Mouse (Mus musculus) midbrain, embryonic 10.5 days (tissue): ENCODE data around the gene Slc5a10. TPM values are rescaled to one million over a fixed set of nuclear protein-coding genes. Genes with fewer than 3 reads are reported as not detected.
A peak's percentile ranks its signal among the peaks of the same experiment; 100 is the strongest.

Experiments used
- DNase-seq: peaks from one replicate; pipeline ENCODE4 v3.0.0-alpha.2; 2017; ENCODE audit warnings: low spot score
- H3K27ac ChIP-seq: fragments of 300-500 bp; sonication (generic); replicated peaks from 2 replicates; pipeline ENCODE4 v1.5.1; 2016; ENCODE audit warnings: mild to moderate bottlenecking
- H3K27me3 ChIP-seq: fragments of 300-500 bp; sonication (generic); 2 replicates; pipeline ENCODE4 v1.6.1; 2016; ENCODE audit warnings: low read depth, mild to moderate bottlenecking; ENCODE audit not compliant: poor library complexity, severe bottlenecking
- H3K36me3 ChIP-seq: fragments of 300-500 bp; sonication (generic); 2 replicates; pipeline ENCODE4 v1.6.1; 2016; ENCODE audit warnings: mild to moderate bottlenecking, moderate library complexity
- H3K4me1 ChIP-seq: fragments of 300-500 bp; sonication (generic); 2 replicates; pipeline ENCODE4 v1.6.1; 2016
- H3K4me3 ChIP-seq: fragments of 300-500 bp; sonication (generic); 2 replicates; pipeline ENCODE4 v1.5.1; 2016; ENCODE audit warnings: mild to moderate bottlenecking, moderate library complexity
- H3K9me3 ChIP-seq: fragments of 300-500 bp; sonication (generic); replicated peaks from 2 replicates; pipeline ENCODE4 v1.6.1; 2016; ENCODE audit warnings: mild to moderate bottlenecking
- WGBS: fragments of 180-500 bp; shearing (Covaris S2); methylation state at CpG from one replicate; pipeline ENCODE4 v1.1.7; 2016; 5-methylcytosine and 5-hydroxymethylcytosine counted together
- polyA plus RNA-seq: library from polyadenylated mRNA; unstranded; fragments of >200 nt; fragmentation: Nextera tagmentation; extraction: Ambion mirVana; gene quantifications from 2 replicates; pipeline ENCODE4 v1.2.1, GENCODE M21; 2016

Gene Slc5a10
- not detected in 2 replicates for polyA plus RNA-seq

- Histone ChIP-seq H3K4me3 (no peak within 1 kb of the TSS), H3K9me3 (no peaks in the 10 kb centered on the region), H3K27me3 (no peaks in the 10 kb centered on the region), H3K27ac (no peak within 1 kb of the TSS), H3K36me3 (no peaks in the 10 kb centered on the region; the same call in 1 of the 2 replicates), H3K4me1 (no peaks in the 10 kb centered on the region)
- DNase-seq, result no peak
- WGBS, result 93% methylated on average over 3 of the region's 3 CpGs
These were observed at the start of gene Slc5a10 for GRCm38 (mm10) chr11:61720636-61721035. Slc5a10 (minus strand) TSS chr11:61720826.

DNA sequence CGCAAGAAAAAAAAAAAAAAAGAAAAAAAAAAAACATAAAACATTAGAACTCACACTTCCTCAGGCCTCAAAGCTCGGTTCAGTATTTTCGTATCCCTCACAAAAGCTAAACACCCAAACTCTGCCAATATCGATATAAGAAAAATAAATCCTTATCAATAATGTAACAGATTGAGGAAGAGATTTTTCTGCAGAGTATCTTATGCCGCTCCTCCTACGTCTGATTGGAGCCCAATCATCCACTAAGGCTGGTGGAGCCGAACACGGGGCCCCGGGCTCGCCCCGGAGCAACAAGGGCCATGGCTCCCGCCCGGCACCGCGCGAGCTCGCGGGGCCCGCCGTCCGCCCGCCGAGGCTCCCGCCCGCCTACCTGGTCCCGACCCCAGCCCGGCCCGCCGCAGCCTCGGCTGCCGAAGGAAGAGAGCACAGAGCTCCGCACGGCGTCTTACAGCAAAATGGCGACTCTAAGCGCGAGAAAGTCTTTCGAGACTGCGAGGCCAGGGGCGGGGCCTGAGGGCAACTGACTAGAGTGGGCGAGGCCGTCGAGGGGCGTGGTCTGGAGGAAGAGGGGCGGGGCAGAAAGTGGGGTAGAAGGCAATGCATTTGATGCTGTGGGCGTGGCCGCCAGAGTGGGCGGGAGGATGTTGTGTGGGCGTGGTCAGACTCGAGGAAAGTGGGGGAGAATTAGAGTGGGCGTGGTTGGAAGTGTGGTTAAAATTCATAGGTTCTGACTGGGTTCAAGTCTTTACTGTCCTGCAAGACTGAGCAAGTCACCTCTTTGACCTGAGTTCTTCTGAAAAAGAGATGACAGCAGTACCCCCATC is 41.2 kb upstream of the Slc5a10 start, which contains the start of gene Prpsap2:
Gene Prpsap2, minus strand, starts transcription at position 505 of the 824 bp plus-strand sequence.
- DNase-seq, result peak; percentile 99
- peak within 1 kb of the TSS; percentile 75 for H3K4me3 ChIP-seq
- peaks cover 11% of the 10 kb centered on the region for H3K4me1 ChIP-seq
- no peaks in the 10 kb centered on the region for H3K27me3 ChIP-seq
- peak within 1 kb of the TSS; percentile 95 for H3K27ac ChIP-seq
- peaks cover 28% of the 10 kb centered on the region for H3K36me3 ChIP-seq
- WGBS, result under 1% methylated on average over 51 of the region's 51 CpGs
- no peaks in the 10 kb centered on the region for H3K9me3 ChIP-seq

DNA sequence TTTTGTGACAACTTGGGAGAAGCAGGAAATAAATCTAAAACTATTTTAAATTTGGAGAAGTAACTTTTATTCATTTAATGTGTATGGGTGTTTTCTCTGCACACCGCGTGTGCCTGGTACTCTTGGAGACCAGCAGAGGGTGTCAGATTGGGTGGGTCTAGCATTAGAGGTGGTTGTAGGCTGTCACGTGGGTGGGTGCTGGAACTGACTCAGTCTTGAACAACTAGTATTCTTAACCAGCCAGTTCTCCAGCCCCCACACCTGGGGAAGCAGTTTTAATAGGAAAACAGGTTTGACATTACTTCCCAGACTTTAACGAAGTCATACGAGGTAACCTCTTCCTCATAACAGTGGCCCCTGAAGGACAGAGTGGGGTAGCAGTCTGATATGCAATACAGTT is 39.9 kb upstream of the Slc5a10 start:
- 83% methylated on average over 5 of the region's 5 CpGs for WGBS
- Histone ChIP-seq H3K27me3 (no peaks in the 10 kb centered on the region), H3K4me1 (peaks cover 11% of the 10 kb centered on the region), H3K9me3 (no peaks in the 10 kb centered on the region), H3K4me3 (peak overlapping the region; percentile 75), H3K27ac (no peak overlapping the region), H3K36me3 (peaks cover 41% of the 10 kb centered on the region)
- peak; percentile 22 for DNase-seq

- peaks cover 73% of the 10 kb centered on the region for H3K36me3 ChIP-seq
- WGBS, result 85% methylated on average over 2 of the region's 2 CpGs
- DNase-seq, result no peak
These were observed 36.5 kb upstream of the Slc5a10 start for GRCm38 (mm10) chr11:61757151-61757550.

GRCm38 (mm10) chr11:61751612-61752011 is 31.0 kb upstream of the Slc5a10 start:
- WGBS, result 84% methylated on average over 5 of the region's 5 CpGs
- no peak overlapping the region for H3K4me3 ChIP-seq
- no peak overlapping the region for H3K27ac ChIP-seq
- H3K9me3 ChIP-seq, result no peaks in the 10 kb centered on the region
- H3K36me3 ChIP-seq, result peaks cover 96% of the 10 kb centered on the region
- H3K27me3 ChIP-seq, result no peaks in the 10 kb centered on the region
- no peak for DNase-seq
- no peaks in the 10 kb centered on the region for H3K4me1 ChIP-seq

More at GRCm38 (mm10) chr11:61757151-61757550, 36.5 kb upstream of the Slc5a10 start:
- Histone ChIP-seq H3K9me3 (no peaks in the 10 kb centered on the region), H3K4me1 (peaks cover 11% of the 10 kb centered on the region), H3K27me3 (no peaks in the 10 kb centered on the region), H3K4me3 (no peak overlapping the region), H3K27ac (no peak overlapping the region)

- peaks cover 98% of the 10 kb centered on the region for H3K36me3 ChIP-seq
- WGBS, result 73% methylated on average over 3 of the region's 3 CpGs
These were observed 26.5 kb upstream of the Slc5a10 start for GRCm38 (mm10) chr11:61747161-61747560.

DNA sequence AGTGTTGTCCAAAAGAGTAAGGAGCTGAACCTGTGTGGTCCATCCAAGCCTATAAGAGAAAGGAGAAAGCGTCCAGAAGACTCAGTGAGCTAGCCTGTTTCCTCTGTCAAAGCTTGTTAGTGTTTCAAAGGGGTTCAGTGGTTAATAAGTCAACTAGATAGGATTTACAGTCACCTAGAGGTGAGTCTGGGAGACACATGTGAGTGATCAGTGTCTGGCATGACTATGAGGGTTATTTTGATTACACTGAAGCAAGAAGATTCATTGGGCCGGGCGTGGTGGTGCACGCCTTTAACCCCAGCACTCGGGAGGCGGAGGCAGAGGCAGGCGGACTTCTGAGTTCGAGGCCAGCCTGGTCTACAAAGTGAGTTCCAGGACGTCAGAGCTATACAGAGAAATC is 25.2 kb upstream of the Slc5a10 start:
- H3K36me3 ChIP-seq, result peaks cover 98% of the 10 kb centered on the region
- 94% methylated on average over 9 of the region's 9 CpGs for WGBS
- DNase-seq, result no peak
- no peak overlapping the region for H3K4me3 ChIP-seq
- H3K9me3 ChIP-seq, result no peaks in the 10 kb centered on the region
- no peaks in the 10 kb centered on the region for H3K27me3 ChIP-seq
- no peak overlapping the region for H3K27ac ChIP-seq
- H3K4me1 ChIP-seq, result no peaks in the 10 kb centered on the region; the same call in 1 of the 2 replicates

More at GRCm38 (mm10) chr11:61747161-61747560, 26.5 kb upstream of the Slc5a10 start:
- Histone ChIP-seq H3K9me3 (no peaks in the 10 kb centered on the region), H3K4me1 (no peaks in the 10 kb centered on the region; the same call in 1 of the 2 replicates), H3K4me3 (no peak overlapping the region), H3K27ac (no peak overlapping the region), H3K27me3 (no peaks in the 10 kb centered on the region)
- DNase-seq, result no peak

- no peak overlapping the region for H3K4me3 ChIP-seq
- H3K27ac ChIP-seq, result no peak overlapping the region
- 72% methylated on average over 3 of the region's 3 CpGs for WGBS
- peaks cover 98% of the 10 kb centered on the region for H3K36me3 ChIP-seq
- no peaks in the 10 kb centered on the region for H3K9me3 ChIP-seq
- no peaks in the 10 kb centered on the region for H3K27me3 ChIP-seq
- DNase-seq, result no peak
- no peaks in the 10 kb centered on the region; the same call in 1 of the 2 replicates for H3K4me1 ChIP-seq
These were observed 23.8 kb upstream of the Slc5a10 start for GRCm38 (mm10) chr11:61744460-61744859.

- Histone ChIP-seq H3K4me3 (no peak overlapping the region), H3K4me1 (no peaks in the 10 kb centered on the region; the same call in 1 of the 2 replicates), H3K36me3 (peaks cover 98% of the 10 kb centered on the region), H3K27ac (no peak overlapping the region), H3K9me3 (no peaks in the 10 kb centered on the region), H3K27me3 (no peaks in the 10 kb centered on the region)
- DNase-seq, result no peak
- WGBS, result 83% methylated on average over 3 of the region's 3 CpGs
These were observed 23.1 kb upstream of the Slc5a10 start for GRCm38 (mm10) chr11:61743768-61744167.

GRCm38 (mm10) chr11:61740500-61740899 is 19.9 kb upstream of the Slc5a10 start:
- no peak overlapping the region for H3K27ac ChIP-seq
- no peaks in the 10 kb centered on the region for H3K27me3 ChIP-seq
- DNase-seq, result no peak
- H3K4me1 ChIP-seq, result no peaks in the 10 kb centered on the region; the same call in 1 of the 2 replicates
- no peaks in the 10 kb centered on the region for H3K9me3 ChIP-seq
- H3K36me3 ChIP-seq, result peaks cover 100% of the 10 kb centered on the region
- 100% methylated on average over 1 of the region's 1 CpGs for WGBS
- no peak overlapping the region for H3K4me3 ChIP-seq

DNA sequence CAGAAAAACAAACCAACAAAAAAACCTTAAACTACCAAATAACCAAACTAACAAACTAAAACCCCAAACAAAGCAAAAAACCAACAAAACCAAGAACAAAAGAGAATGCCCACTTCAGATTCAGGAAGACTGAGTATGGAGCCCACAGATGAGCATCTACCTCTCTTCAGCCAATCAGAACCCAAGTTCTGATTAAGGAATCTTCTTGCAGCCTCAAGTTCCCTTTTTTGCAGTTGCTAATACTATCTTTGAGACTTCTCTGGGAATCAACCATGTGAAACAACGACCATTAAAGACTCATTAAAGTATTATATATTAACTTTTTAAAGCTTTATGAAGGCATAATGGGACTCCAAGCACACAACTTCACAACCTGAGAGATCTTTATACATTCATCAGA is 16.7 kb upstream of the Slc5a10 start:
- Histone ChIP-seq H3K9me3 (no peaks in the 10 kb centered on the region), H3K4me1 (no peaks in the 10 kb centered on the region), H3K4me3 (no peak overlapping the region), H3K27me3 (no peaks in the 10 kb centered on the region), H3K27ac (no peak overlapping the region), H3K36me3 (peaks cover 100% of the 10 kb centered on the region)
- DNase-seq, result no peak
- 94% methylated on average over 1 of the region's 1 CpGs for WGBS

DNA sequence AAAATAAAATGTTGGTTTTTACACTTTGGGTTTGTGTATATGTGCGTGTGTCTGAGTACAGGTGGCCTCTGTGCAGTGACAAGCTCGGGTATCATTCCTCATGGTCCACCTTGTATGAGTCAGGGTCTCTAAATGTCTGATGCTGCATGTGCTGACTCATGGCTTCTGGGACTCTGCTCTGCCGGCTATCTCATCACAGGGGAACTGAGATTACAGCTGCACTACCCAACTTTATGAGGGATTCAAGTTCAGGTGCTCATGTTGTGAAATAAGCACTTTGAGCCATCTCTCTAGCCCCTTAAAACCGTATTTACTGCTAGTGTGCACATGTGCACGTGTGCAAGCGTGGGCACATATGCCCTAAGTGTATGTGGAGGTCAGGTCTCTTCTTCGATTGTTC is 12.0 kb upstream of the Slc5a10 start:
- Histone ChIP-seq H3K4me1 (no peaks in the 10 kb centered on the region), H3K27ac (no peak overlapping the region), H3K9me3 (no peaks in the 10 kb centered on the region), H3K36me3 (peaks cover 98% of the 10 kb centered on the region), H3K27me3 (no peaks in the 10 kb centered on the region), H3K4me3 (no peak overlapping the region)
- whole genome bisulfite sequencing, result 92% methylated on average over 7 of the region's 7 CpGs
- DNase-seq, result no peak

DNA sequence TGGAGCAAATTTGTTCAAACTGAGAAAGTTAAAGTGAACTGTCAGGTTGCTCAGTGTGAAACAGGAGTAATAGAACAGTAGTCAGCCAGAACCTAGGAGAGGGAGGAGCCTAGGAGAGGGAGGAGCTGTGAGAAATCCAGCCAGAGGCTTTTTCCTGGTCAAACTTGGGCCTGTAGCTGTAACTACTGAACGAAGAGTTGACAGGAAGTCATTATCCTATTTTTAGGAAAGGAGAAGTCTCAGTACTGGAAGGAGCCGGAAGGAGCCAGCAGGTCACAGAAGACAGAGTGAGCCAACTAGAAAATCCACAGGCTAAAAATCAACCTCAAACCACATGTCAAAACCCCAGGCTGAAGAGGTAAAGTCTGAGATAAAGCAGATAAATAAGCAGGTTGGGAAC is 7.4 kb upstream of the Slc5a10 start:
- no peak for DNase-seq
- no peaks in the 10 kb centered on the region for H3K4me1 ChIP-seq
- peaks cover 68% of the 10 kb centered on the region for H3K36me3 ChIP-seq
- no peaks in the 10 kb centered on the region for H3K9me3 ChIP-seq
- no peaks in the 10 kb centered on the region for H3K27me3 ChIP-seq
- no peak overlapping the region for H3K4me3 ChIP-seq
- no peak overlapping the region for H3K27ac ChIP-seq
- 94% methylated on average over 2 of the region's 2 CpGs for WGBS
